Mouse (Mus musculus): ENCODE measurements around the gene Atg5.

Gene Atg5

GRCm38 (mm10) chr10:44355216-44355615, 87.1 kb downstream of the Atg5 start:
- DNase-seq, result no peak

GRCm38 (mm10) chr10:44356625-44357024, 88.5 kb downstream of the Atg5 start:
- DNase-seq, result no peak

- DNase-seq, result no peak
These were observed 89.2 kb downstream of the Atg5 start for GRCm38 (mm10) chr10:44357316-44357715.

- no peak for DNase-seq
These were observed 90.7 kb downstream of the Atg5 start for GRCm38 (mm10) chr10:44358816-44359215.

DNA sequence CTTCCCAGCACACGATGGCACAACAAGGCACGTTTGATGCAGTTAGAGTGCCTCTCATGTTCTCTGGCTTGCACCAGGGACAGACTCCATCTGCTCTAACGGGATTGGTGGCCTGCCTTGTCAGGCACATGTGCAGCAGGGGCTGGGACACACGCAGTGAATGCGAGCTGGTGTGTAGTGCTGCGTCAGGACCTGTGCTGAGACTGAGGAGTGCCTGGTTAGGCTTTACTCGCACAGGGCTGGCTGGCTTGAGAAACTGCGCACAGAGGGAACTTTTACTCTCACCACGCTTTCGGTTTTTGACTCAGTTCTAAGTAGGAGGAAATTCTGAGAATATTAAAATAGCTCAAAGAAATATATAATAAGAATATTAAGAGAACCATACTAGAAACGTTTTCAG, 92.5 kb downstream of the Atg5 start:
- no peak for DNase-seq

- DNase-seq, result no peak
These were observed 94.3 kb downstream of the Atg5 start for GRCm38 (mm10) chr10:44362435-44362834.

DNA sequence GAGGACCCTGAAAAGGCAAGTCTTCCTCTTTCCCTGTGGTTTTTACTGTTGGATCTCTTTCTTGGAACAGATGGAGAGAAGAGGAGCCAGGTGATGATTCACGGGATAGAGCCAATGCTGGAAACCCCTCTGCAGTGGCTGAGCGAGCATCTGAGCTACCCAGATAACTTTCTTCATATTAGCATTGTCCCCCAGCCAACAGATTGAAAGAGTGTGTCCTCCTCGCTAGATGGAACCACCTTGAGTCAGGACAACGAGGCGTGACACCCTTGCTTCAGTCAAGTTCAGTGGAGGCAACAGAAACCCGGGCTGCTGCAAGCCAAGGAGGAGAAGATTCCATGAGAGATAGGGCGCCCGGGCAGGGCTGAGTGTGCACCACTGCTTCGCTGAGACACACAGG, 94.7 kb downstream of the Atg5 start:
- DNase-seq, result no peak

- DNase-seq, result no peak
These were observed 98.0 kb downstream of the Atg5 start for GRCm38 (mm10) chr10:44366186-44366585.

DNA sequence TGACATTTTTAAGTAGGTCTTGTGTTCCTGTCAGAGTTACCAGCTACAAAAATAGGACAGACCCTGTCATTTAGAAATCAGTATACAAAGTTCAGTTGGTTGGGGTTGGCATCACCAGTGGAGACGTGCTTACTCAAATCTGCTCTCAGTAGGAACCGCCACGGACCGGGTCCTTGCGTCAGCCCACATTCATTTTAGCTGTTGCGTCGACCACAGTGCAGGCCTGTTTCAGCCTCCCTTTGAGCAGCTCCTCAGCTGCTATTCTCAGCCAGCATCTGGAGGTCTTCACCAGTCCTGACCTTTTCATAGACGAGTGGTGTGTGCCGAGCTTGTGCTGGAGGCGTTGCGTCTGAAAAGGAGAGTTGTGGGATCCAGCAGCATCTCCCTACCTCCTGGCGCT, 98.9 kb downstream of the Atg5 start:
- no peak for DNase-seq

DNA sequence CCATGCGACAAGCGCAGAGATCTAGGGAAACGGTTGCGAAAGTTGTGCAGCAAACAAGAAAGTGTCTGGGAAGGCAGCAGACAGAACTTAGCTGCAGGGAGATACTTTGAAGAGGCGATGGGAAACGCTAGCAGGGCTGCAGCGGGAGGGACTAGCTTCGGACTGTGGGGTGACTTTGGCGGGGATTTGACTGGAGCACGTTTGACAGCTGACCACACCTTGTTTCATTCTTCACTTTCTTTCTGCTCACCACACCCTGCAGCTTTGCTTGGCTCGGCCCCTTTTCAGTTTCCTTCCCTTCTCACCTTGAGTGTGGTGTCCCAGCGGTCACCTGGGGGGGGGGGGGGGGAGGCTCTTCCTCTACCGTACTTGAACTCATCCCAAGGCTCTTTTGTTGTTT, 100.4 kb downstream of the Atg5 start:
- no peak for DNase-seq

DNA sequence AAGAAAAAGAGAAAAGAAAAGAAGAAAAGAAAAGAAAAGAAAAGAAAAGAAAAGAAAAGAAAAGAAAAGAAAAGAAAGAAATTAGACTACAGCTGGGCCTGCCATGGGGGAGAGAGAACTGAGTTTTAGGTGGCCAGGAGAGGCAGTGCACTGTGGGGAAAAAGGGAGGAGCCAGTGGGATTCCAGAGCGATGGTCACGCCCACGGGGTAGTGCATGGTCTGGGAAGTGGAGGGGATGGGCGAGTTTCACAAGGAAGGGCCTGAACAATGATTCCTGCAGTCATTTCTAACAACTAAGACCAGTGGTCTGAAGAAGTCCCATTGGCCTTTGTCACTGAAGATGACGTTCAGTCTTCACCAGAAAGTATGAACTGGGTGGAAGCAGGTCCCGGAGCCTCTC, 102.5 kb downstream of the Atg5 start:
- DNase-seq, result no peak

DNA sequence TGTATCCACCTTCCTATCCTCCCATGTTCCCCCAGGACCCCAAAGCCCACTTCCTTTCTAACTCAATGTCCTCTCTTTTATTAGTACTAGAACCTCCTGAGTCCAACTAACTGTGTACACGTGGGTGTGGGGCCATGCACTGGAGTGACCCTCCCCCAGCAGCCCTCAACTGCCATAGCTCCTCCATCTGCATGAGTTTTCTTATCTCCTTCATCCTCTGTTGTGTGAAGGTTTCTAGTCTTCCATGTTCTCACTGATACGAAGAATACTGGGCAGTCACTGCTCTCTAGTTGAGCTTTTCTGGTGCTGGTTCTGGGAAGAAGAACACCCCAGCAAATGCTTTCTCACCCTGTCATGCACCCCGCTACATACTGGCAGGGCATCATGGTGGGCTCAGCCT, 104.1 kb downstream of the Atg5 start:
- DNase-seq, result no peak

DNA sequence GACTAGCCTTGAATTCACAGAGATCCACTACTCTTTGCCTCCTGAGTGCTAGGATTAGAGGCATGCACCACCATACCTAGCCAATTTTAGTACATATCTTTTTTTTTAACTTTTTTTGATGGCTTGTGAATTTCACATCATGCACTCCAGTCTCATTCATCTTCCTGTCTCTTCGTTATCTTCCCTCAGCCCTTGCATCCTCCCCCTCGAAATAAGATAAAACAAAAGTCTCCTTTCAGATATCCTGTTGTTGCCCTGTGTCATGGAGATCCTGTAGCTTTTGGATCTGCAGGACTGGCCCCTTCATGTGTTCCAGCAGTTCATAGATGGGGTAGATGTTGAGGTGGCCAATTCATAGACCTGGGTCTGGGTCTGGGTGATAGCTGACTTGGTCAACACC, 106.5 kb downstream of the Atg5 start:
- no peak for DNase-seq

DNA sequence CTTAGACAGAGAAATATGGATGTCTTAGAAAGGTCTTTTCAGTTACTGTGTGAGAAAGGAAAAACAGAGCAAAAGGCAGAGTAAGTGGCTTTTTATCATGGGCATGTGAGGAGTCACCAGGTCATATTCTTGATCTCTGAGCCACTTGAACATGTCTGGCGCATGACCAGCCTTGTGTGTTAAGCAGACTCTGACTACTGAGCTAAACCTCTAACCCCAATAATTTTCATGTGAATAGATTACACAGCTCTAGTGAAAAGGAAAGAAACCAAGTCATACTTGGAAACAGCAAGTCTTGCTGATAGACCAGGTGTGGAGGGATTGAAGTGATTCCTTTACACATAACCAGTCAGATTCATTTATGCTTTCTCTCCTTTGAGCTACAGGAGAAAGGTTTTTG, 107.3 kb downstream of the Atg5 start:
- no peak for DNase-seq

GRCm38 (mm10) chr10:44377821-44378220, 109.7 kb downstream of the Atg5 start:
- no peak for DNase-seq

- no peak for DNase-seq
These were observed 110.2 kb downstream of the Atg5 start for GRCm38 (mm10) chr10:44378403-44378802.

GRCm38 (mm10) chr10:44380476-44381208, 112.5 kb downstream of the Atg5 start:
- DNase-seq, result peak; percentile 14

- peak; percentile 61 for DNase-seq
These were observed 113.2 kb downstream of the Atg5 start for GRCm38 (mm10) chr10:44381397-44381796.

GRCm38 (mm10) chr10:44381948-44382347, 113.8 kb downstream of the Atg5 start:
- DNase-seq, result no peak

GRCm38 (mm10) chr10:44383213-44383612, 115.1 kb downstream of the Atg5 start:
- no peak for DNase-seq

DNA sequence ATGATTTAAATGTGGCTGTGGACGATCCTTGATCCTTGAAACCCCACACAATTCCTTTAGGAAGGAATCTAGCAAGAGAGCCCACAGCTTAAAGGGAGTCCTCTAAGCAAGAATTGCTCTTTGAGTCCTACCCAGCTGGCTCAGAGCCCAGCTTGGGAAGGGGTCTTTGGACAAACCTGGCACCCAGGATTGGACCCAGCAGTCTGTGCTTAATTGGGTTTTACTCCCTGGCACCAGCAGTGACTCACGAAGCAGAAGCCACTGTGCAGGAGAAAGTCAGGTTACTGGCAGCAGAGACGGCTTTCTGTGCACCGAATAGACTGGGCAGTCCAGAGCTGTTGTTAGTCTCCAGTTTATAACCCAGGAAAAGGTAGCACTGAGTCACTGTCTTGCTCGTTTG, 117.1 kb downstream of the Atg5 start:
- no peak for DNase-seq

DNA sequence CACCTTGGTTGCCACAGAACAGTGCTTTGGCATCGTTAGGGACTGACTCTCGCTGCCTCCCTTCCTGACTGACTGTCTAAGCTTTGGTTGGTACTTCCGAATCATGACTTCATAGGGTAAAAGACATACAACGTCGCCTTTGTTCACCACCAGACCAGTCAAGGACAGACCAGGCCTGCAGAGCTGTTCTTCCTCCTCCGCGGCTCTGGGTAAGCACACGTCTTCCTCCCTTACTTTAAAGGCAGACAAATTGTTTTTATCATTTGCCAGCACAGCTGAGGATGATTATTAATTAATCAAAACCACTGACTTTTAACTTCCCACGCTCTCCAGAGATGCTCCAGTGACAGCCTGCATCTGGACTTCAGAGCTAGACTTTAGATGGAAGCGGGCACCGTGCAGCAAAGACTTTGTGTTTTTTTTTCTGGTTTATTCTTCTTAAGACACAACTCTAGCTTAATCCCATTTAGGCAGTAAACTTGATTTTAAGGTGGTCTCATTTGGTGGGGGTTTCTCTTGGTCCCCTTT, 120.6 kb downstream of the Atg5 start:
- no peak for DNase-seq

DNA sequence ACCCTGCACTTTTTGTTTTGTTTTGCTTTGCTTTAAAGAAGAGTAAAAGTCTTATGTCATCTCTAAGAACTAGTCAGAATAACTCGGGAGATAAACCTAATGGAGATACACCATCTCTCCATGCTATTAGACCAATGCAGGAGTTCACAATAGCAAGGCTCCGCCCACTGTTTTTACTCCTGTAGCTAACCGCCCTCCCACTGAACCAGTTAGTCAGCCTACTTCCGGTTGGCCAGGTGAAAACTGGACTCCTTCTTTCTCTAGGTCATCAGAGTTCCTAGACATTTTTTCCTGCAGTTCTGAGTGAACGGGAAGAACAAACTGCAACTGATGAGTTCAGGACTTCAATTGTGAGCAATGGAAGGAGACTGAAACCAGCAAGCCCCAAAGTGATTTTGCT, 122.1 kb downstream of the Atg5 start:
- DNase-seq, result no peak

- DNase-seq, result no peak
These were observed 123.5 kb downstream of the Atg5 start for GRCm38 (mm10) chr10:44391509-44392290.
